Mouse (Mus musculus) intestine, embryonic 15.5 days (tissue): ENCODE measurements at regions not wholly inside any gene's neighbourhood (a gene's known extent, or its start where the extent isn't known, plus 50 kb on each side); places are given as distances from the start of the nearest gene placed in this dataset.

ENCODE experiments used
- ATAC-seq: fragments of 200-750 bp; cut with Nextera tagmentation; 2 replicates; pipeline ENCODE4 v1.8.0; 2017; ENCODE audit warnings: moderate TSS enrichment, moderate library complexity
- H3K27ac ChIP-seq: fragments of 300-500 bp; sonication (generic); 2 replicates; pipeline ENCODE4 v1.5.1; 2015; ENCODE audit warnings: mild to moderate bottlenecking, inconsistent platforms
- H3K27me3 ChIP-seq: fragments of 300-500 bp; sonication (generic); replicated peaks from 2 replicates; pipeline ENCODE4 v1.6.1; 2015; ENCODE audit warnings: inconsistent platforms
- H3K36me3 ChIP-seq: fragments of 300-500 bp; sonication (generic); 2 replicates; pipeline ENCODE4 v1.6.1; 2015; ENCODE audit warnings: inconsistent platforms
- H3K4me1 ChIP-seq: fragments of 300-500 bp; sonication (generic); replicated peaks from 2 replicates; pipeline ENCODE4 v1.6.1; 2015; ENCODE audit warnings: inconsistent platforms
- H3K4me2 ChIP-seq: fragments of 300-500 bp; sonication (generic); replicated peaks from 2 replicates; pipeline ENCODE4 v1.6.1; 2015; ENCODE audit warnings: mild to moderate bottlenecking, inconsistent platforms
- H3K4me3 ChIP-seq: fragments of 300-500 bp; sonication (generic); replicated peaks from 2 replicates; pipeline ENCODE4 v1.5.1; 2015; ENCODE audit warnings: inconsistent platforms
- H3K9ac ChIP-seq: fragments of 300-500 bp; sonication (generic); 2 replicates; pipeline ENCODE4 v1.6.1; 2015; ENCODE audit warnings: inconsistent platforms
- H3K9me3 ChIP-seq: fragments of 300-500 bp; sonication (generic); 2 replicates; pipeline ENCODE4 v1.6.1; 2016; ENCODE audit warnings: inconsistent platforms
- WGBS: fragments of 180-500 bp; shearing (Covaris S2); methylation state at CpG from one replicate; pipeline ENCODE4 v1.1.7; 2015; 5-methylcytosine and 5-hydroxymethylcytosine counted together

GRCm38 (mm10) chr11:114336839-114337484, 270.1 kb upstream of the Sdk2 start:
- Histone ChIP-seq H3K27me3 (no peaks in the 10 kb centered on the region), H3K4me2 (no peak overlapping the region), H3K4me1 (peaks cover 10% of the 10 kb centered on the region; the same call in 1 of the 2 replicates), H3K9me3 (no peaks in the 10 kb centered on the region), H3K27ac (no peak overlapping the region), H3K9ac (no peak overlapping the region), H3K36me3 (no peaks in the 10 kb centered on the region), H3K4me3 (no peak overlapping the region)
- 63% methylated on average over 12 of the region's 12 CpGs for WGBS
- no peak for ATAC-seq

- Histone ChIP-seq H3K4me1 (peaks cover 10% of the 10 kb centered on the region; the same call in 1 of the 2 replicates), H3K9ac (no peak overlapping the region), H3K9me3 (no peaks in the 10 kb centered on the region), H3K27me3 (no peaks in the 10 kb centered on the region), H3K4me2 (no peak overlapping the region), H3K36me3 (no peaks in the 10 kb centered on the region), H3K27ac (no peak overlapping the region), H3K4me3 (no peak overlapping the region)
- ATAC-seq = no peak
- 50% methylated on average over 10 of the region's 10 CpGs for WGBS
Observed at GRCm38 (mm10) chr11:114335950-114336838, 269.3 kb upstream of the Sdk2 start.

- no peak for ATAC-seq
- Histone ChIP-seq H3K27ac (no peak overlapping the region), H3K27me3 (no peaks in the 10 kb centered on the region), H3K9me3 (no peaks in the 10 kb centered on the region), H3K9ac (no peak overlapping the region), H3K4me2 (no peak overlapping the region), H3K36me3 (no peaks in the 10 kb centered on the region), H3K4me3 (no peak overlapping the region), H3K4me1 (peaks cover 7% of the 10 kb centered on the region; the same call in 1 of the 2 replicates)
- WGBS = 66% methylated on average over 5 of the region's 5 CpGs
Observed at GRCm38 (mm10) chr11:114331579-114332150, 264.8 kb upstream of the Sdk2 start.

- H3K9me3 ChIP-seq = no peaks in the 10 kb centered on the region
- 92% methylated on average over 5 of the region's 5 CpGs for WGBS
- no peak overlapping the region for H3K9ac ChIP-seq
- H3K36me3 ChIP-seq = no peaks in the 10 kb centered on the region
- H3K27ac ChIP-seq = no peak overlapping the region
- no peak overlapping the region for H3K4me3 ChIP-seq
- ATAC-seq = no peak
- H3K27me3 ChIP-seq = no peaks in the 10 kb centered on the region
- H3K4me2 ChIP-seq = no peak overlapping the region
- no peaks in the 10 kb centered on the region for H3K4me1 ChIP-seq
Observed at GRCm38 (mm10) chr11:114330316-114330715, 263.5 kb upstream of the Sdk2 start.

- peaks cover 4% of the 10 kb centered on the region; the same call in 1 of the 2 replicates for H3K4me1 ChIP-seq
- H3K4me2 ChIP-seq = no peak overlapping the region
- no peaks in the 10 kb centered on the region for H3K9me3 ChIP-seq
- H3K27me3 ChIP-seq = no peaks in the 10 kb centered on the region
- no peak overlapping the region for H3K9ac ChIP-seq
- no peak for ATAC-seq
- no peak overlapping the region for H3K27ac ChIP-seq
- no peaks in the 10 kb centered on the region for H3K36me3 ChIP-seq
- 77% methylated on average over 4 of the region's 4 CpGs for WGBS
- no peak overlapping the region for H3K4me3 ChIP-seq
Observed at GRCm38 (mm10) chr11:114322627-114323026, 255.8 kb upstream of the Sdk2 start.

- no peak overlapping the region for H3K9ac ChIP-seq
- WGBS = 65% methylated on average over 12 of the region's 12 CpGs
Observed at GRCm38 (mm10) chr11:114321974-114322373, 255.1 kb upstream of the Sdk2 start.

GRCm38 (mm10) chr11:114321527-114321926, 254.7 kb upstream of the Sdk2 start:
- H3K9ac ChIP-seq = no peak overlapping the region
- WGBS = 82% methylated on average over 8 of the region's 8 CpGs
- H3K27ac ChIP-seq = no peak overlapping the region
- H3K9me3 ChIP-seq = no peaks in the 10 kb centered on the region
- no peaks in the 10 kb centered on the region for H3K36me3 ChIP-seq
- H3K4me2 ChIP-seq = no peak overlapping the region
- no peaks in the 10 kb centered on the region for H3K27me3 ChIP-seq
- no peak for ATAC-seq
- peaks cover 6% of the 10 kb centered on the region; the same call in 1 of the 2 replicates for H3K4me1 ChIP-seq
- H3K4me3 ChIP-seq = no peak overlapping the region

More at GRCm38 (mm10) chr11:114321974-114322373, 255.1 kb upstream of the Sdk2 start:
- Histone ChIP-seq H3K4me1 (peaks cover 6% of the 10 kb centered on the region; the same call in 1 of the 2 replicates), H3K27me3 (no peaks in the 10 kb centered on the region), H3K4me2 (no peak overlapping the region), H3K27ac (no peak overlapping the region), H3K4me3 (no peak overlapping the region), H3K36me3 (no peaks in the 10 kb centered on the region), H3K9me3 (no peaks in the 10 kb centered on the region)
- no peak for ATAC-seq

- Histone ChIP-seq H3K9me3 (no peaks in the 10 kb centered on the region), H3K4me2 (no peak overlapping the region), H3K27me3 (no peaks in the 10 kb centered on the region), H3K4me1 (peaks cover 8% of the 10 kb centered on the region; the same call in 1 of the 2 replicates), H3K9ac (no peak overlapping the region), H3K36me3 (no peaks in the 10 kb centered on the region), H3K4me3 (no peak overlapping the region), H3K27ac (no peak overlapping the region)
- no peak for ATAC-seq
- WGBS = 68% methylated on average over 8 of the region's 8 CpGs
Observed at GRCm38 (mm10) chr11:114315274-114315673, 248.4 kb upstream of the Sdk2 start.

GRCm38 (mm10) chr11:114313652-114314051, 246.8 kb upstream of the Sdk2 start:
- Histone ChIP-seq H3K27ac (no peak overlapping the region), H3K4me2 (no peak overlapping the region), H3K9me3 (no peaks in the 10 kb centered on the region), H3K9ac (no peak overlapping the region), H3K4me3 (no peak overlapping the region), H3K36me3 (no peaks in the 10 kb centered on the region), H3K27me3 (no peaks in the 10 kb centered on the region), H3K4me1 (peaks cover 8% of the 10 kb centered on the region; the same call in 1 of the 2 replicates)
- 31% methylated on average over 6 of the region's 6 CpGs for WGBS
- peak; percentile 58; the same call in 1 of the 2 replicates for ATAC-seq

GRCm38 (mm10) chr11:114311640-114312039, 244.8 kb upstream of the Sdk2 start:
- H3K36me3 ChIP-seq = no peaks in the 10 kb centered on the region
- no peak overlapping the region for H3K4me3 ChIP-seq
- no peak overlapping the region for H3K4me2 ChIP-seq
- H3K9me3 ChIP-seq = no peaks in the 10 kb centered on the region
- H3K27me3 ChIP-seq = no peaks in the 10 kb centered on the region
- 0 out of 2 replicates have a peak, but pooled peaks cover 2% of the 10 kb centered on the region for H3K4me1 ChIP-seq
- H3K27ac ChIP-seq = no peak overlapping the region
- WGBS = 76% methylated on average over 4 of the region's 4 CpGs
- H3K9ac ChIP-seq = no peak overlapping the region
- ATAC-seq = no peak

GRCm38 (mm10) chr11:114303636-114304354, 236.9 kb upstream of the Sdk2 start:
- Histone ChIP-seq H3K36me3 (no peaks in the 10 kb centered on the region), H3K27me3 (no peaks in the 10 kb centered on the region), H3K4me2 (no peak overlapping the region), H3K4me3 (no peak overlapping the region), H3K4me1 (no peaks in the 10 kb centered on the region), H3K9me3 (no peaks in the 10 kb centered on the region), H3K9ac (no peak overlapping the region), H3K27ac (no peak overlapping the region)
- WGBS = 56% methylated on average over 13 of the region's 13 CpGs
- ATAC-seq = no peak
